In the genomic region with DNA sequence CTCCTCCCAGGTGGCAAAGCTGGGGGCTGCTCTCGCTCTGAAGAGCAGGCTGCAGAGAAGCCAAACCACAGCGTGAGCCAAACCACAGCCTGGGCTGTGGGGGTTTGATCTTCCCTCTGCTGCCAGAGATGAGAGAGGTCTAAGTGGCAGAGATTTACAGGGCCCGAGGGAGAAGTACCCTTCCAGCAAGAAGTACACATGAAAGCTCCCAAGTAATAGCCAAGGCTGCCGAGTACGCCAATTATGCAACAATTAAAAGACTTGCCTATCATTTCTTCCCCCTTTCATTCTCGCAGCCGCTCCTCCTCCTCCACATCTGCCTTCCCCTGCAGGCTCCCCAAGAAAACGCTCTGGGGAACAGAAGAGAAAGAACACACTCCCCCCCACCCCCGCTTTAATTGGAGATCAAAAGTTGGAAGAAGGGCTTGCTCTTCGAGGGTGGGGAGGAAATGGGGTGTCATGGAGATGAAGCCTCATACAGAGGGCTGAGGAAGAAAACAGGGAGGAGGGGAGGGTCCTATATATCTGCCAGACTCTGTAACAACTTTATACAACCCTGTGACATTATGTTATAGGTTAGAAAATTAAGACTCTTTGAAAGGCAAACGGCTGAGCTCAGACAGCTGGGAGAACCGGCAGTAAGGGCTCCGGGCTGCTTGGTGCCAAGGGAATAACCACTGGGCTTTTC, we compare ENCODE assay signal across 8 mouse cellular contexts. TPM values are rescaled to one million over a fixed set of nuclear protein-coding genes. Genes with fewer than 3 reads are reported as not detected.
DNase-seq lines count a peak whose midpoint lies in the region; ATAC-seq lines count a peak whose summit lies in the region.

No protein-coding gene starts in this region.

- no peak for DNase-seq in heart, postnatal 10 days
- peak; percentile 33 for DNase-seq in ovary, postnatal 36 days (ENCODE audit: low spot score)
- no peak for DNase-seq in ovary, postnatal 10 days (ENCODE audit: low spot score)
- peak; percentile 51 for DNase-seq in forelimb bud, embryonic 11.5 days (ENCODE audit: low read depth, low spot score)
- peak; percentile 40 for DNase-seq in thymus, postnatal 14 days
- no peak for DNase-seq in gastrocnemius, postnatal 4 days (ENCODE audit: low spot score in 2 of 2)

- H3K9ac ChIP-seq in heart, embryonic 14.5 days (ENCODE audit: low read length), result peak overlapping the region; percentile 5; the same call in 1 of the 2 replicates

- 57% methylated on average over 13 of the region's 13 CpGs for WGBS in heart, embryonic 14.5 days

- H3K4me3 ChIP-seq in heart, embryonic 14.5 days (ENCODE audit: control insufficient read depth in 1 of 2, insufficient read depth in 1 of 2, low read depth in 1 of 2, low read length in 2 of 2), result no peak overlapping the region

- H3K9me3 ChIP-seq in heart, embryonic 14.5 days (ENCODE audit: control insufficient read depth, low read length), result 0 out of 2 replicates have a peak, but pooled peaks cover 3% of the 10 kb centered on the region

- intact Hi-C loops in heart, postnatal 10 days (cut with DNase I), result no loop called here

- no peak overlapping the region for H3K4me2 ChIP-seq in heart, embryonic 14.5 days (ENCODE audit: low read length)

- H3K27me3 ChIP-seq in heart, embryonic 14.5 days (ENCODE audit: control insufficient read depth, insufficient read depth, low read length), result no peaks in the 10 kb centered on the region

- peaks cover 64 to 78% of the 10 kb centered on the region in 2 experiments for H3K4me1 ChIP-seq in heart, embryonic 14.5 days (ENCODE audit: control insufficient read depth in 2 of 2, insufficient read depth in 2 of 2, low read length in 2 of 2)

- ATAC-seq in heart, embryonic 14.5 days (ENCODE audit: insufficient number of reproducible peaks, insufficient read depth, low FRiP score, low read depth), result no peak
- no peak for ATAC-seq in monocyte, adult 5-6 weeks (replicated peaks; ENCODE audit: insufficient number of reproducible peaks, low FRiP score, low TSS enrichment, poor library complexity, severe bottlenecking)

- no peaks in the 10 kb centered on the region for H3K36me3 ChIP-seq in heart, embryonic 14.5 days (ENCODE audit: control insufficient read depth, insufficient read depth, low read length)

- 0 out of 4 replicates have a peak overlapping the region, but pooled peaks of 1 of the 2 experiments have one; percentile 10 for H3K27ac ChIP-seq in heart, embryonic 14.5 days (replicated peaks in 1 of 2; ENCODE audit: control insufficient read depth in 1 of 2, insufficient read depth in 1 of 2, low read depth in 2 of 2, low read length in 2 of 2)

RNA-seq across cellular contexts. Expression of gene Ube2t, which starts 56.9 kb away (rescaled TPM):
- 44.7 and 47.9 TPM in 2 replicates for polyA plus RNA-seq in heart, embryonic 14.5 days (2014; fragmentation: Nextera tagmentation; extraction: Ambion mirVana)
- 10 to 100 TPM in 1 of 2 experiments, 1 to 10 TPM in 1; 9.6 to 10.1 TPM for total RNA-seq in heart, postnatal 10 days (2021)
- total RNA-seq in gastrocnemius, postnatal 4 days (2021), result 1 to 10 TPM; 9.2 to 9.5 TPM
- 2.3 to 8.6 TPM (median 3.1 TPM) in 3 replicates for total RNA-seq in monocyte, adult 5-6 weeks (2017)

Comparison
In these comparisons a context has a peak if more than half of its experiments do, and no peak if none do; other contexts are left out.
1. DNase-seq: peak in ovary, postnatal 36 days (single experiment), forelimb bud, embryonic 11.5 days (single experiment) and thymus, postnatal 14 days (single experiment); none in heart, postnatal 10 days (0 of 2), ovary, postnatal 10 days (single experiment) and gastrocnemius, postnatal 4 days (0 of 2).